Mouse (Mus musculus): Measurements from ENCODE around the gene Myh3.

DNA sequence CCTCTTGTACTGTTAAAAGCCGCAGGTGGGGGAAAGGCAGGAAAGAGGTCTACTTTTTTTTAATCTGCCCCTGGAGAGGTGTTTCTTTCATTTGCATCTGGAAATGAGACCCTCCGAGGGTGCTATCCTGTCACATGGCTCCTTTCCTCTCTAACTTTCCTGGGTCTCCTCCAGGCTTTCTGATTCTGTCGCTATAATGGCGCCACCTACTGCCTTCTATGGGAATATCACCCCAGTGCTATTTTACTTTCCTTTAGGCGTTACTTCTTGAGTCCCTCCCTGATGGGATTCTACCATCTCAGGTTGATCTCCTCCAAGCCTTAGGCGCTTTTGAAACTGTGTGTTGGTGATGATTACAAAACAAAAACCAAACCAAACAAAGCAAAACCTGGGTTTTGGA lies 22.1 kb downstream of the Myh3 start:
- TF ChIP-seq POLR2A (IDR thresholded peaks at IDR 0.05; ENCODE audit: extremely low read depth, insufficient read depth, low read length) (no peak), CTCF (IDR thresholded peaks at IDR 0.05; ENCODE audit: extremely low read depth, insufficient read depth, low read length) (peak; percentile 49)
